Mouse (Mus musculus): ENCODE data around the gene Chst12.
"Not testable (repeated sequence)": the region's sequence is repeated elsewhere in the genome, so short reads cannot be mapped to it uniquely, and the experiment has no call there.

The Chst12 gene

DNA sequence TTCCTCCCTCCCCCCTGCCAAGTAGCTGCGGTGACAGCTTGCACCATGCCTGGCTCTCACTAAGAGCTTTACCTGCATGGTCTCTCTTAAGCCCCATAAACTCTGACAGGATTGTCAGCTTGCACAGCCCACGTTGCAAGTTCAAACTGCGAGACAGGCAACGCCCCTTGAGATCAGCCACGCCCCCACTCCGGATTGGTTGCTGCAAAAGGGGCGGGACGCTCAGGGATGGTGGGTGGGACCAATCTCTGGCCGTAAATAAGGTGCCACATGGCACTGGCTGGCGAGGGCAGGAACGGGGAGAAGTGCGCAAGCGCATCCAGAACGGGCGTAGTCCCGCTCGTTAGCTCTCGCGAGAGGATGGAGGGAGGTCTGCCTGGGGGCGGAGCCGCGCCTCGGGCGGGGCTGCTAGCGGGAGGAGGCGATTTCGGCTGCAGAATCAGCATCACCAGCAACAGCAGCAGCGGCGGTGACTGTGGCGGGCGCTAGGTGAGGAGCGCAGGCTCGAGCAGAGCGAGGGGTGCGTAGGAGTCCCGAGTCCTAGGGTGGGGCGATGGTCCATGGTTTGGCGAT lies at the start of gene Chst12:
TSS of gene Chst12 (plus strand) at position 343 of the 573 bp plus-strand sequence.
- peak; percentile 99 for DNase-seq

DNA sequence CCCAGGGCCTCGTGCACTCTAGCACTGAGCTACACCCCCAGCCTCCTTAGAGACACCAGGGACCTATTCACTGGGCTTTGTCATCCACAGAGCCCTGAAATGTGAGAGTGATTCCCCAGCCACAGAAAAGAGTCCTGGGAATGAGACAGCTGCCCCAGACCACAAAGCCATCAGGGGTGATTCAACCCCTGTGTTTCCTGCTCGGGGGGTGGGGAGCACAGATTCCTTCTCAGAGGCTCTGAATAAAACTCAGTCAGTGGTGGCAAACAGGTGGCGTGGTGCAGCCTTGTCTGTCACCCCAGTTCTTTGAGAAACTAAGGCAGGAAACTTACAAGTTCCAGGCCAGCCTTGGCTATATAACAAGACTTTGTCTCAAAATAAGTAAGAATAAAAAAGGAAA lies 43.9 kb upstream of the Chst12 start:
- no peak for DNase-seq

DNA sequence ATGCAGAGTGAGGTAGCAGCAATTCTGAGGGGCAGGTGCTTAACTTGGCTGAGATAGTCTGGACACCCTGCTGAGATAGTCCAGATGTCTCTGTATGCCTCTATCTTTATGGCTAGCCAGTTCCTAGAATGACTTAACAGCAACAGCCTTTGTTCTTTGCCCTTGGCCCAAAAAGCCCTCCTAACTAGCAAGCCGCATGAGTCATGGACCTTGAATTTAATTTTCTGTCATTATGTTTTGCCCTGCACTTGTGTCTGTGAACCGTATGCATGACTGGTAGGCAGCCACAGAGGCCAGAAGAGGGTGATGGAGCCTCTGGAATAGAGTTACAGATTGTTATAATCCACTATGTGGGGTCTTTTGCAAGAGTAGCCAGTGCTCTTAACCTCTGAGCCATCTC lies 42.2 kb upstream of the Chst12 start:
- DNase-seq, result not testable (repeated sequence)

DNA sequence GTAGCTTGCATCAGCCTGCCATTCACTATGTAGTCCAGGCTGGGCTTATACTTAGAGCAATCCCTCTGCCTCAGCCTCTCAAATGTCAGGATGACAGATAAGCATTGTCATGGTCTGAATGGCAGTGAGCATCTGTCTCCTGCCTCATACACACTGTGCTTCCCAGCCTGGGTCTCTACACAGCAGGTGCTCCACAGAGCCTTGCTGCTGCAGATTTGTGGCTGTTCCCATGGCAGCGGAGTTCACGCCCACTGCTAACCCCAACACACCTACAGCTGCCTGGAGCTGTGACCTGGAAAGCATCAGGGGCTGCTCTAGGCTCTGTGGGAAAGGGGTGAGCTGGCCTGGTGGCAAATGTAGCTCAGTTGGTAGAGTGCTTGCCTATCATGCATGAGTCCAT lies 40.4 kb upstream of the Chst12 start:
- no peak for DNase-seq

DNA sequence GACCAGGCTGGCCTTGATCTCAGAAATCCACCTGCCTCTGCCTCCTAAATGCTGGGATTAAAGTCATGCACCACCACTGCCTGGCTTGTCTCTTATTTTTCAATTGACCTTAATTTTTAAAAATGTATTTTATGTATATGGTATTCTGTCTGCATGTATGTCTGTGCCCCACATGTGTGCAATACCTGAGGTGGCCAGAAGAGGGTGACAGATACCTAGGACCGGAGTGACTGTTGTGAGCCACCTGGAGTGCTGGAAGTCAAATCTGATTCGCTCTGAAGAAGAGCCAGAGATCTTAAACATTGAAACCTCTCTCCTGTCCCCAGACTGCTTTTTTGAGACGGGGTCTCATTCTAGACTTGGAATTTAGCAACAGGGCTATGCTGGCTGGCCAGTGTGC lies 33.0 kb upstream of the Chst12 start:
- no peak for DNase-seq

DNA sequence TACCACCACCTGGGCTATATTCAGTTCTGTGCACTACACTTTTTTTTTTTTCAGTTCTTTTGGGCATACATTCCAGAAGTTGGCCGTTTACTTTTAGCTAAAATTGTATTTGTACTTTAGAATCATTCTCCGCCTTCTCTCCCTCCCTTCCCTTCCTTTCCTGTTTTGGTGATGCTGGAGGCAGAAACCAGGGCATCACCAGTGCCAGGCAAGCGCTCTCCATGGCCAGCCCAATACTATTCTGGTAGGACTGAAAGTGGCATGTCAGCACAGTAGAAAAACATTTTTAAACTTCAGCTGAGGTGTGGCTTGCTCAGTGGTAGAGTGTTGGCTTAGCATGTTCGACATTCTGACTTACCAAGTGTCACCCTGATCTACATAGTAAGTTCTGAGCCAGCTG lies 23.9 kb upstream of the Chst12 start:
- DNase-seq, result no peak

DNA sequence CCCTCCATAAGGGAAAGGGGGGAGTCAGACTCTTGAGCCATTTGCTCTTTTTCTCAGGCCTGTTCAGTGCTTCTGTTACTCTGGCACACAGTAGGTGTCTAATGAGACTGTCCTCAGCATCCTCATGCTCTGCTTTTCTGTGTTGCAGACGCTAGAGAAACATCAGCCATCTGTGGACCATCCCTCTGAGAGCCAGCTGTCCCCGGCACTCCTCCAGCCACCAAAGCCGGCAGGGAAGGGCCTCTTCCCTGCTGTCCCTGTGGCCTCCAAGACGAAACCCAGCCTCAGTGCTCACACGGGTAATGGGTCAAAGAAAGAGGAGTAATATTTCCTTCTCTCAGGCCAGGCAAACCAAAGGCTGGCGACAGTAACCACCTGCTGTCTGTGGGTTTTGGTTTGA lies 14.2 kb upstream of the Chst12 start:
- DNase-seq, result no peak

DNA sequence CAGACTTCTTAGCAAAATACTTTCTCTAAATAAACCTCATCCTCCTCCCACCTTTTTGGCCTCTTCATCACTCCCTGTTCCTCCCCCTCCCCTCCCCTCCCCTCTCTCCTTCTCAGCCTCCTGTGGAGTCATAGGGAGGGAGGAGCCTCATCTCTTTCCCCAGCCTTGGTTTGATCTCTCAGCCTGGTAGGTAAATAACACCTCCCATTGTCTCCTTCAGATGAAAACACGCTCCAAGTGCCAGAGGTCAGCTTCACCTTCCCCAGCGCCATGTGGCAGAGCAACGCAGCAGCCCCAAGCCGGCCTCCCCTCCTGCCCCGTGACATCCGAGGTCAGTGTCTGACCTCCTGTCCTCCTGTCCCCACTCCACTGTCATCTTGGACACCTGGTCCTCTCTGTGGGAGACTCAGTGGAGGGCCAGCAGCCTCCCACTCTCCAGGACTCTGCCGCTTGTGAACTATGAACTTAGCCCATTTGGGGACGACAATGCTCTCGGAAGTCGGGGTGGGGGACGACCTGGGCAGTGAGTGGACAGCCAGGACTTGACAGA lies 12.6 kb upstream of the Chst12 start:
- no peak for DNase-seq

DNA sequence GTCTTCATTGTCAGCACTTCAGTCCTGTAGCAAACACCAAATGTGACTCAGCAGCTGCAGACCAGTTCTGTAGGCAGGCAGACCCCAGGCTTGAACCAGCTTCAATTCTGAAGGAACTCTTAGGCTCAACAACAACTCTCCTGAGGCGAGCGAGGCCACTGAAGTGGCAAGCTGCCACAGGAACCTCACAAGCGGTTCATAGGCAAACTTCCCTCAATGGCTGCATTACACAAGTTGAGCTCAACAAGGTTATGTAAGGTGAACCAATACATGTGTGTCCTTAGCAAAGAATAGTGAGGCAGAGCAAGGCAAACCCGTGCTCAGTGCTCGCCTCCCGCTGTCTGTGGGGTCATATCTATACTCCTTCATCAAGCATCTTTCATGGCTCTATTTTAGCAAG lies 7.2 kb upstream of the Chst12 start:
- no peak for DNase-seq

DNA sequence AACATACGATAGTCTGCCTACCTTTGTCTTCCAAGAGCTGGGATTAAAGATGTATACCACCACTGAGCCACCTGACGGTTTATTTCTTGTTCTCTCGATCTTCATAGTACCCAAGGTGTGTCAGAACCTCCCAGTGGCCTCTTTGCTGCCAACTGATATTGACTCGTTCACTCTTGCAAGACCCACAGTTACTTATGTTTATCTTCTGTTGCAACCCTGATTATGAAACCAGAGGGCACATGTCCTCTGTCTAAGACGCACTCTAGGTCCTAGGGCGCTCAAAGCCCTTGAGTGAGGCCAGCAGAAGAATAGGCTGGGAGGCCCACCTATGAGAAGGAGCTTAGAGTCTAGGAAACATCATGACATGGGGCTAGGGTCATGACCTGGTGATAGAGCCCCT lies 4.6 kb upstream of the Chst12 start:
- DNase-seq, result no peak

DNA sequence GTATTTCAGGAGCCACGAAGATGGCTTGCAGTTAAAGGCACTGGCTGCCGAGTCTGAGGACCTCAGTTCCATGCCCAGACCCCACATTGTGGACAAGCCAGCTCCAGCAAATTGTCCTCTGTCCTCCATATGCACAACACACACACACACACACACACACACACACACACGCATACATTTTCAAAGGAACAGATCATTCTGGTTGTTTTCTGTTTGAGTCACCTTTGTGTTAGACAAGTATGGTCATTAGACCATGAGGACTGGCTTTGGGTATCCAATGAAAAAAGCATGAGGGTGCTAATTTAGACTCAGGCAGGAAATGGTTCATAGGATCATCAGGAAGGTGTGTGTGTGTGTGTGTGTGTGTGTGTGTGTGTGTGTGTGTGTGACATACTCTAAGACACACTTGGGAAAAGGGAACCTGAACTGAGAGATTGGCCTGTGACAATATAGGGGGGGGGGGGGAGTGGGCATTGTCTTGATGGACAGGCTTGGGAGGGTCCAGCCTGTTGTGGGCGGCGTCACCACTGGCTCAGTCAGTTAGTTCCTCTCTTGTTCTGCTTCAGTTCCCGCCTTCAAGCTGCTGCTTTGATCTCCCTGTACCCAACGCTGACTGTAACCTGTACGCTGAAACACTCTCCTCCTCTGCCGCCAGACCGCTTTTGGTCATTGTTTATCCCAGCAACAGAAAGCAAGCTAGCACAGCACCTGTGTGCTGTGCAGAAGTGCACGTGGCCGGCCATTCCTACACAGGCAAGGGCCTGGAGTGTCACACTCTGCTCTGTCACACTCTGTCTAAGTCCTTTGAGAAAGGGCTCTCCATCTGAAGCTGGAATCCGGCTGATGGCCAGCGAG lies 3.1 kb upstream of the Chst12 start:
- no peak for DNase-seq

DNA sequence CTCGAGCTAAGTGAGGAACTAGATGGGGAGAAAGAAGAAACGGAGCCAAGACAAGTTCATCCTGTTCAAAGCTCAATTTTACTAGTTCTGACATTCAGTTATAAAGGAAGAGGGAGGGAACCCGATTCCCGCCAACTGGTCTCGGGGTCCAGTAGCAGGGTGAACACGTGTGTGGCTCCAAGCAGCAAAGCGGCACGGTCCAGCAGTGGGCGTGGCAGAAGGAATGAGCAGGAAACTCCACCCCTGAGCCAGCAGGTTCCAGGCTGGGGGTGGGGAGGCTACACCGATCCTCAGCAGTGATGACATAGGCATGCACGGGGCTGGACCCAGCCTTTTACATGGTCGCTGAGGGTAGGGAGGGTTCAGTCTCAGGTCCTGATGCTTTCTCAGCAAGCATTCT lies 2.4 kb upstream of the Chst12 start:
- DNase-seq, result not testable (repeated sequence)

DNA sequence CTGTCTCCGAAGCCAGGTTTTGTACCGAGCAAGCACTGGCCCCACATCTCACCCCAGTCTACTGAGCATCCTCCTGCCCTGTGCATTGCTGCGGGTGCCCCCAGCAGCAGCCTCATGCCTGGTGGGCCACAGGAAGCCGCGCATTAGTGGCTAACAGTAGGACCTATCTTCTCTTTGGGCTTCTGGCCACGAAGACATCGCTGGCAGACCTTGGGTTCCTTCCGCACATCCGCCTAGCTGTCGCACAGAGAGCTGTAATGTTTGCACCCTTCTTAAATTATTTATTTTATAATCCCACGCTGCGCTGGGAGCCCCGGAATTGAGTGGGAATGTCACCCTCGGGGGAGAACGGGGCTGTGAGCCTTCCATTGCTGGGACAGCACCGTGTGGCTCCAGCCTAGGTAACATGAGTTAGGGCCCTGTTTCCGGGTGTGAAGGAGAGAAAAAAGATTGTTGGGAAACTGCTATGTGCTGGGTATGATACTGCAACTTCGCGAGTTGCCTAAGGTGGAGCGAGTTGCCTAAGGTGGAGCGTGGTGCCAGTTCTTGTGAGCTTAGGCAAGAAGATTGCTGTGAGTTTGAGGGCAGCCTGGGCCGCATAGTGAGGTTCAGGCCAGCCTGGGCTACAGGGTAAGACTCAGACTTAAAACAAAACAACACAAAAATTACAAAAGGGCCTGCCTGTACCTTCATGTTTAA lies 895 bp downstream of the Chst12 start:
- no peak for DNase-seq

DNA sequence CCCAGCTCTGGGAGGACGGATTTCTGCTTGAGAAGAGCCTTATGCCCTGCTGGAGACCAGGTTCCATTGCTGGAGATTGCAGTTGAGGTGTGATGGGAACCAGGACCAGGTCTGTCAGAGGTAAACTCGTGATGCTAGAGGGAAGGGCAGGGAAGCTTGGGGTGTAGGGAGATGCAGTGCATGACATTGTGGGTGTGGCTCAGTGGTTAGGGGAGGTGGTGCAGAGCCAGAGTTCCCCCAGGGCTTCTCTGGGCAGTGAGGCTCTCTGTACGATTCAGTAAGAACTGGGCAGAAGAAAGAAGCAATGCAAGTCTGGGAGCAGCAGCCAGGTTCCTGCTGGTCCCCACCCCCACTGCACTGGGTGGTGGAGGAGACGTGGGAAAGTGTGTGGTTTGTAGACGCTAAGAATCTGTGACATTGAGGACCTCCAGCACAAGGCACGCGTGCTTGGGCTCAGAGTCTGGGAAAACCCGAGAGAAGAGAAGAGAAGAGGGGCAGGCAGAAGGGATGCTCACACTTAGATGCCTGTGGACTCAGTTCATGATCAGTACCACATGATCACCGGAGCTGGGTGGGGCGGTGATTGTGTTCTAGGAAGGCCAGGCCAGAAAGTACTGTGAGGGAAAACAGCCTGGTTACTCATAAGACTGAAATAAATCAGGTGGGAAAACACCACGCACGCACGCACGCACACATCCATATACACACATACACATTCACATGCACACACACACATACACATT lies 2.3 kb downstream of the Chst12 start:
- no peak for DNase-seq

DNA sequence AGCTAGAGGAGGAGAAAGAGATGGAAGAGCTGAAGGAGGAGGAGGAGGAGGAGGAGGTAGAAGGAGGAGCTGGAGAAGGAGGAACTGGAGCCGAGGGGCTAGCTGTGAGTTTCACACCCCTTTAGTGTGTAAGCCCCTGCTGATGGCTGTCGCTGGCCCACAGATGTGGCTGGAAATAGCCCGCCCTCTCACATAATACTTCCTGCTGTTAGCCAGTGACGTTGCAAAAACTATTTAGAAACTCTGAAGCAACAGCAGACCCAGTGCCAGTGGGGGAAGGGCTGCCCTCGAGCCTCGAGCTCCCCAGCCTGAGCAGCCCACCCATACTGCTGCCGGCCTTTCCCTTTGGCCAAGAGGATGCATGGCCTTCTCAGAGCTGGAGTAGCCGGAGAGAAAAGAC lies 3.3 kb downstream of the Chst12 start:
- DNase-seq, result no peak

DNA sequence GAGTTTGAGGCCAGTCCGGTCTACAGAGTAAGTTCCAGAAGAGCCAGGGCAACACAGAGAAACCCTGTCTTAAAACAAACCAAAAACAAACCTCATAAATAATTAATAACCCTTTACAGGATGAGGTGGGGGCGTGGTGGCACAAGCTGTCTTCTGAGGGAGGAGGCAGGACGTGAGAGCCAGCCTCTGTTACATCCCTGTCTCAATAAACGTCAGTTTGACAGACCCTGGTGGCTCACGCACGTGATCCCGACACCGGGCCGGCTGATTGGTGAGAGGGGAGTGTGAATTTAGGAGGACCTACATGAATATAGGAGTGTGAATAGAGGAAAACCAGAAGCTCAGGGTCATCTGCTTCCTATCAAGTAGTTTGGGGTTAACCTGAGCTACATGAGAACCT lies 3.9 kb downstream of the Chst12 start:
- no peak for DNase-seq

DNA sequence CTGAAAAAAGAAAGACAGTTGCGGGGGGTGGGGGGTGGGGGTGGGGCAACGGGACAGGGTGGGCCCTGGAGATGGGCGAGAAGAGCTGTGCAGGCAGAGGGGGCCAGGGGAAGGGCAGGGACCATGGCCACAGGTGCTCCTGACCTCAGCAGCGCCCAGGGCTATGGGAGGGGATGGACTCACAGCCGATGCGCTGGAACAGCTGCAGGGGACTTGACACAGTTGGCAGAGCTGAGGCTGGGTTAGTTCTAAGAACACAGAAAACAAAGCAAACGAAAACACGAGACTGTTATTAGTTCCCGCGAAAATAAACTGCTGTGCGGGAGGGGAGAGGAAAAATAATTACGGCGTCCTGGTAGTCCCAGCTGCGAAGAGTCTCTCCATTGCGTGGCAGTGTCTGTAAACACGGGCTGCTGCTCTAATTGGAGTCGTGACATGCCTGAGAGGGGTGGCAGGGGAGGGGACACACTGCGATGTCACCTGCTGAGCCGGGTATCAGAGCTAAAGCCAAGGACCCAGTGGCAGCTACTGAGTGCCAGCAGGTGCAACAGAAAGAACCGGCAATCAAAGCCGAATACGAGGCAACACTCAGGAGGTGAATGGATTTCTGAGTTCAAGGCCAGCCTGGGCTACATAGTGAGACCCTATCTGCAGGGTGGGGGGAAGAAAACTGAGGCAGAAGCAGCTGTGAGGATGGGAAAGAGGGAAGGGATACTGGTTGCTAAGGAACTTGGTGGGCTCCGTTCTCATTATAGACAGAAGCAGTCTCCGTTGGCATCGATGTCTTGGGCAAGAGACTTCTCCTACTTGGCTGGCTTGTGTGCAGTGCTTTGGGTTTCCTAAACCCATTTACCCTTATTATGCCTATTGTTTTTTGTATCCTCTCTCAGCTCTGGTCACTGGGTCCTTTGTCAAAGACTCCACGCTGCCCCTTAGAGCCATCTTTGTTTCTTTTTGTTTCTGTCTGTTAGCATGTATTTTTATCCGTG lies 5.0 kb downstream of the Chst12 start:
- peak in 1 of 2 experiments; percentile 23 for DNase-seq

DNA sequence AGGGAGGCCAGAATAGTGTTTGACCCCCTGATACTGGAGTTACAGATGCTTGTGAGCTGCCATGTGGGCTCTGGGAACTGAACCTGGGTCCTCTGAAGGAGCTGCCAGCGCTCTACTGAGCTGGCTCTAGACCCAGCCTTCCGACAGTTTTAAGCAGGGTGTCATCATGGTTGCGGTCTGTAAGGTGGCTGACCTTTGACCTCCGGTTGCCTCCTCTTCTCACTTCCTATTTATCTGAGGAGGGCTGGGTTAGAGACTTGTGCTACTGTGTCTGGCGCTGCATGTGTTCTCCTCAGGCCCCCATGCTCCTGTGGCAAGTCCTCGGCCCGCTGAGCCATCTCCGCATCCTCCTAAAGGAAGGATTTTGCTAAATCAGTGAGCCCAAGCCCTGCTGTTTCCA lies 8.6 kb downstream of the Chst12 start:
- DNase-seq, result no peak

DNA sequence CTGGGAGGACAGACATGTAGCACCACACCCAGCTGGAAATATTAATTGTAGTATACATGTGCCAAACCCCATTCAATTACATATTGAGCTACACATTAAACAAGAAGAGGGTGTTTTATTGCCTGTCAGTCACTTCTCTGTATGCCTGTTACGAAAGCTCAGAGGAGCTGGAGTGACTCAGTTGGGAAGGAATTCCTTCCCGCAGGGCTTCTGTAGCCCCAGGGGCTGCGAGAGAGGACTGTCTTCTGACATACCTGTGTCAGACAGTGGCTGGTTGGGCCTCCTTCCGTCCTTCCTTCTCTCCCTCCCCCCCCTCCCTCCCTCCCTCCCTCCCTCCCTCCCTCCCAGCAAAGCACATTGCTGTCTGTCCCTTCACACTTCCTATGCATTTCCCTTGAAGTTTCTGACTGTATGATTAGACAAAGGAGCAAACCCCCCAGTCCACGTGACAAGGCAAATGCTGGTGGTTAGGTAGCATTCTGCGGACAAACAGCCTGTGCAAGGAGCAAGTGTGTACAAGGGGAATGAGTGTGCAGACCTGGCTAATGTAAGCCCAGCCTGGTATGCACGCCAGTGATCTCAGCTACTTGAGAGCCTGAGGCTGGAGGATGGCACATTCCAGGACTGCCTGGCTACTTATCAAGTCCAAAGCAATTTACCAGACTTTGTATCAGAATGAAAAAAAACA lies 9.6 kb downstream of the Chst12 start:
- DNase-seq, result no peak

DNA sequence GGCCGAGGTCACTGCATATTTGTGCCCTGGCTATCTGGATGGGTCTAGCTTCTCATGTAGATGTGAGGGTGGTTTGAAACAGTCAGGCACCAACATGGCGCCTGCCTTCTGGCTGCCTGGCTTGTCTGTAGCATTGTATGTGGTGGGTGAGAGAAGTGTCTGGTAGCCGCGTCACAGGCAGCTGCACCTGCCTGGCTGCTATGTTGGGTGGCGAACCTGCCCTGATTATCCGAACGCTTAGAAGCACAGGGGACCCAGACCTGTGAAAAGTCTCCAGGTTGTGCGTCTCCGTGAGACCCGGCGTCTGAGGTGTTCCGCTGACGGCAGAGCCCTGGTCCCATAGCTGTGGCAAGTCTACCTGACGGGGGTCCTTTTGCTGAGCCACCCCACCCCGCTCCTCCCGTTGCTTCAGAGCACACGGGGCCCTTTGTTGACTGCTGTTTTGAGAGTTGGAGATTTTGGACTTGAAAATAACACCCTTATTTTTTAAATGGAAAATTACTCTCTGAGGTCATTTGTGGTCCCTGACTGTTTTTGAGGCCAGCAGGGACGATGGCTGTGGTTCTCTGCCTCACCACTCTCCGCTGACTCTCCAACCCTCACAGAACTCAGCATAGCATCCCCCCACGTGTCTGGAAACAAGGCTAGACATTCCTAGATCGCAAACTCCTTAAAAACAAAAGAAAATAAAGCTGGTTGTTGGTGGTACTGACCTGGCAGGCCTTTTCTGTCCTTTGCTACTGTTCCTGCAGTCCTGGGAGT lies 12.0 kb downstream of the Chst12 start:
- no peak for DNase-seq

DNA sequence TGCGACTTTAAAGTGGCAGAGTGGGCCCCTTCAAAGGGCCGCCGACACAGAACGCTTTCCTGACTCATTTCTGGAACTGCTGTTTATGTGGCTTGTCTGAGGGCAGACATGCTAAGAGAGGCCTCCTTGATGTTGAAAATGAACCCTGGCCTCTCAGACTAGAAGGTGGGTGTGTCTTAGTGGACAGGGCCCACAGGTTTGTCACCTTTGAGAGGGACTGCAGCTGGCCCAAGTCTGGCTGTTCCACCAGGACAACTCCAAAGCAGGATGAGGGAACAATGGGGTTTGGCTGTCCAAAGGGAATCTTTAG lies 12.5 kb downstream of the Chst12 start:
- DNase-seq, result no peak
